Mouse (Mus musculus) kidney, adult 11 months (tissue): Measurements from ENCODE around the gene Dnase2a.

Experiments used
- DNase-seq: peaks from one replicate; pipeline ENCODE4 v3.0.0; 2022

Dnase2a gene

DNA sequence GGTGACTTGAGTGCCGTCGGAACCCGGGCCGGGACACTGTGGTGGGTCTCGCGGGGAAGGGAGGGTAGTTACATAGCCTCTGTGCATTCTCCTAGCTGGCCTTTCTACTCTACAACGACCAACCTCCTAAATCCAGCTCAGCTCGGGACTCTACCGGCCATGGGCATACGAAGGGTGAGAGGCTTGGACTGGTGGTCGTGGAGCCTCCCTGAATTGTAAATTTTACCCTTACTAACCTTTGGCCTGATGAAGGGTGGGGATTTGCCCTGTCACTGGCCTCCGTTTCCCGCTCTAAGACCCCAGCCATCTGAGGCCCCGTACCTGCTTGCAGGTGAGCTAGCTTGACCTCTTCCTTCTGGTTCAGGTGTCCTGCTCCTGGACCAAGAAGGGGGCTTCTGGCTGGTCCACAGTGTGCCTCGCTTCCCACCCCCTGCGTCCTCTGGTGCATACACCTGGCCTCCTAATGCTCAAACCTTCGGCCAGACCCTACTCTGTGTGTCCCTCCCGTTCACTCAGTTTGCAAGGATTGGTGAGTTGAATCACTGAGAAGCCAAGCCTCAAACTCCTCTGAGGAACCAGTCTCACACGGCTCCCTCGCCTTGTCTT is 905 bp downstream of the Dnase2a start:
- DNase-seq: no peak

DNA sequence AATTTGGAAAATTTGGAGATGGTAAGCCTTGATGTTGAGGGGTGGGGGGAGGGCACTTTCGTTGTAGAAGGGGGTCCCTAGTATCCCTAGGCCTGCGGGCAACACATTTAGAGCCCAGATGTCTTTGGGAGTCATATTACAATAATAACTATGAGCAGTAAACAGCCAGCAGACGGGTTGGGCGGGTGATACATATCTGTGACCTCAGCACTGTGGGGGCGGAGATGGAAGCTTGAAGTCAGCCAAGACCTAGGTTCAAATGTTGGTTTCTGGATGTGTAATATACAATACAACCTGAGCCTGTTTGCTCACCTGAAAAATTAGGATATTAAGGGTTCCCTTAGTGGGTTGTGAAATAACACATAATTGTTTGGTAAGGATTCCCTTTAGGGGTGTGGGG is 1.6 kb downstream of the Dnase2a start:
- DNase-seq: no peak

DNA sequence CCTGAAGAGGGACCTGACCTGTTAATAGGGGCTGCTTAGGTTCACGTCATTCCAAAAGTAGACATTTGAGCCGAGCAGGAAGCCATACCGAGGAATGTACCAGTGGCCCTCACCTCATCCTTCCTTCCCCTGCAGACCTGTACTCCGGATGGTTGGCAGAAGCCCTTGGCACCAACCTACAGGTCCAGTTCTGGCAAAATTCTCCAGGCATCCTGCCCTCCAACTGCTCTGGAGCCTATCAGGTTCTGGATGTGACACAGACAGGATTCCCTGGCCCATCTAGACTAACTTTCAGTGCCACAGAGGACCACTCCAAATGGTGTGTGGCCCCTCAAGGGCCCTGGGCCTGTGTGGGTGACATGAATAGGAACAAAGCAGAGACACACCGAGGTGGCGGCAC is 2.2 kb downstream of the Dnase2a start:
- DNase-seq: no peak

DNA sequence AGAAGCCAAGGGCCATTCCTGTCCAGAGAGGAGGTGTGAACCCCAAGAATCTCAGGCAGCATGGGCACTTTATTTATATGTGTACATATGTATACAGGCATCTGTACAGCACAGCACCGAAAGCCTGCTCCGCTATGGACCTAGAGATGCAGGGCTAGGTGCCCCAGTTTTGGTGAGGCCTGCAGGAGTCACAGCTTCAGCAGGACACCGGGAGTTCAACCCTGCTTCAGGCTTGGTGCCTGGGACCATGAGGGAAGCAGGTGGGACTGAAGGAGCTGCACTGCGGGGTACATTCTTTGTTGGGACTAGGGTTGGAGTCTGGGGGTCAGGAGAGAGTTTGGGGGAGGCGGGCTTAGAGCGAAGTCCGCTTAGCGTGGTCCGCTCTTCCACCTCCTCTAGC is 3.5 kb downstream of the Dnase2a start:
- DNase-seq: no peak

- DNase-seq: no peak
Measured at GRCm38 (mm10) chr8:84912391-84912790, 4.0 kb downstream of the Dnase2a start.

GRCm38 (mm10) chr8:84912895-84913501 is 4.6 kb downstream of the Dnase2a start:
- DNase-seq: peak; percentile 83

DNA sequence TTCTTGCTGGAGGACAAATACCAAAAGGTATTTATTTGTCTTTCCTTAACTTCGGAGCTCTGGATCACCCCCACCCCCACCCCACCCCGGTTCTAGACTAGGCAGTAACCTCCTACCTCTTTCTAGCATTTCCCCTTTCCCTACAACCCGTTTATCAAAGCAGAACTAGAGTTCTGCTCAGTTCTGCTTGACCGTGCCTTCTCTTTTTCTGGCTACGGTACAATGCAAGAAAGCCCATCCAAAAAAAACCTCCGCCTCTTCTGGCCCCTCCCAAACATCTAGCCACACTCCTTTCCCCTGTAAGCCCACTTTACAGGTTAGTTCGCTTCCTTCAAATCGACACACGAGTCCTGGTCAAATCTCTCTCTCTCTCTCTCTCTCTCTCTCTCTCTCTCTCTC is 5.1 kb downstream of the Dnase2a start:
- no peak for DNase-seq

- no peak for DNase-seq
Measured at GRCm38 (mm10) chr8:84913960-84914359, 5.6 kb downstream of the Dnase2a start.

DNA sequence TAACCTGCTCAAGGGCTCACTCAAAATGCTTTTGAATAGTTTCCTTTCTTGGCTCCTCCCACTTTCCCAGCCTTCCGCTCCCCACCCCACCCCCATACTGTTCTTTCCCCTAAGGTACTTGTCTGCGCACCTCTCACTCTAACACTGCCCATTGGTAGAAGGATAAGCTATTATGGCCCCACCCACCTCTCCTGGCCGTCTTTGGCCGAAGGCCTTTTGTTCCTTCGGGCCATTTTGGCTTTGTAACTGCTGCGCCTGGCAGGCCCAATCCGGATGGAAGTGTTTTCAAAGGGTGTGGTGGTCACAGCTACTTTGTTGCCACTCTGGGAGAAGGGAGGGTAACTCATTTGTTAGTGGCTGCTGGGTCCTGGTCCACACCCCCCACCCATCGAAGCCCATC is 6.9 kb downstream of the Dnase2a start:
- DNase-seq: no peak

- DNase-seq: no peak
Measured at GRCm38 (mm10) chr8:84917781-84918180, 9.4 kb downstream of the Dnase2a start.

- no peak for DNase-seq
Measured at GRCm38 (mm10) chr8:84918646-84919045, 10.3 kb downstream of the Dnase2a start.

GRCm38 (mm10) chr8:84921596-84921995 is 13.2 kb downstream of the Dnase2a start:
- no peak for DNase-seq

DNA sequence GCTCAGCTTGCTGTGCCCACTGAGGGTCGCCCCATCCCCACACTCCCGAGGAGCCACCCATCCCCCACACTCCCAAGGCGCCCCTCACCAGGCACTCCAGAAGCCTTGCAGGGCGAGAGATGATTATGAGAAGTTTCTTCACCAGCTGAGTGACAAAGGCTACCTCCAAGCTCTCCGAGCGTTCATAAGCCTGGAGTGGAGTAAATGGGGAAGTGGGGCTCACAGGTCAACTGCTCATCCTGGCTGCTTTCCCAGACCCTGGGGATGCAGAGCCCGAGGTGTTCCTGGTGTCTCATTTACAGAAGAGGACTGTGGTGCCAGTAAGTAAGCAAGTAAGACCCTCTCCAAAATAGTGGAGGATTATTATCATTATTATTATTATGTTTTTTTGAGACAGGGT is 17.2 kb downstream of the Dnase2a start:
- DNase-seq: no peak

DNA sequence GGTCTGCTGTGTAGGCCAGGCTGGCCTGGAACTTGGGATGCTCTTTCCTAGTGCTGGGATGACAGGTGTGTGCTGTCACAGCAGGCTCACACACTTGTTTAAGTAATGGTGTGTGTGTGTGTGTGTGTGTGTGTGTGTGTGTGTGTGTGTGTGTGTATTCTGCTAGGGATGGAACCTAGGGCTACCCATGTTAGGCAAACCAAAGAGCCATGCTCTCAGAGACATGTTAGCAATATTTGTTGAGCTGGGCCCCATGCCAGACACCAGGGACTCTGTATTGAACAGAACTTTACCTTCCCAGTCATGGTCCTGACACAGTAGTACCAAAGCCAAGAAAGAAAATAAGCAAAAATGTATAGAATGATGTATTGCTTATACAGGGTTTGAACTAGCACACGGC is 19.2 kb downstream of the Dnase2a start:
- DNase-seq: no peak

DNA sequence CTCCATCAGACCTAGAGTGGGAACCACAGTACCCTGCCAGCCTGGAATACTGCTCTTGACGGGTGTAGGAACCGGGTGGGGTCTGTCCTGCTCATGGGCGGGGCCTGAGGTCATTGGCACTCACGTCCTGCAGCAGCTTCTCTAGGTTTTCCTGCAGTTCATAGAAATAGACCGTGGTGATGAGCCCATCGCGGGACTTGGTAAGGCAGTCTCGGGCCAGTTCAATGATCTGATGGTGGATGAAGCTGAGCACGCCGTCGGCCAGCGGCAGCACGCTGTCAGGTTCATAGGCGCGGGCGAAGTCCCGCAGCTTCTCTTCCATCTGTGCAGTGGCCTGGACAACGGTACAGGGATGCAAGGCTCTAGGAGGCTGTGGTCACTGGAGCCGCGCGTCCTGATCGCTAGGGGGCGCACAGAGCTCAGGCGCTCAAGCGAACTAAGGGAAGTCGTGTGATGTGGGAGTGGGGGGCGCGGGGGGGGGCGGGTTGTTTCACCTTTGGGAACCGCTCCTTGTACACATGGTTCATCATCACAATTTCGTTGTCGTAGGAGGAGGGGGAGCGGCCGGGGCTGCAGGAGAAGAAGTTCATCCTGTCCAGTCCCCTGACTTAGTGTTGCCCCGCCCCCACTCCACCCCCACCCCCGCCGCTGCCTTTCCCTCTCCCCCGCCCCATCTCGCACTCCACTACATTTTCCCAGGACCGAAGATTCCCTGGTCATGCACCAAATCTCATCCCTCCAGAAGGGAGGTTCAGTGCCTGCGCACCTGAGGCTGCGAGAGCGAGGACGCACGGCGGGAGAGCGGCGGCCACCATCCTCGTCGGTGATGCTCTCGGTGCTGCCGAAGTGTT is 20.3 kb downstream of the Dnase2a start:
- DNase-seq: peak; percentile 48

DNA sequence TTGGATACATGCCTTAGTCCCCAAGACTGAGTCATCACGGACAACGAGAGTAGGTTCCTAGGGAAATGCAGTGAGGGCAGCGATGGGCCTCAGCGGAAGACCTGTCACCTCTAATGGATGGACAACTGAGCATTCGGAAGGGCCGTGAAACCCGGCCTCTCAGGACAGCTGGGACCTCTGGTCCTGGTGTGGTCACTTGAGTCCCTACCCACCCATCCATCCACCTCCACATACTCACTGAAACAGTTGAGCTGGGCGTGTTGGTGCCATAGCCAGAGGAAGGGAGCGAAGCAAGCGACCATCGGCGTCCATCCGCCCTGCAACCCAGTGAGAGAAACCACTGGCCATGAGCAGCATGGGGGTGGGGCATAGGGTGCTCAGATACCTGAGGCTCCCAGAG is 22.2 kb downstream of the Dnase2a start:
- DNase-seq: no peak

DNA sequence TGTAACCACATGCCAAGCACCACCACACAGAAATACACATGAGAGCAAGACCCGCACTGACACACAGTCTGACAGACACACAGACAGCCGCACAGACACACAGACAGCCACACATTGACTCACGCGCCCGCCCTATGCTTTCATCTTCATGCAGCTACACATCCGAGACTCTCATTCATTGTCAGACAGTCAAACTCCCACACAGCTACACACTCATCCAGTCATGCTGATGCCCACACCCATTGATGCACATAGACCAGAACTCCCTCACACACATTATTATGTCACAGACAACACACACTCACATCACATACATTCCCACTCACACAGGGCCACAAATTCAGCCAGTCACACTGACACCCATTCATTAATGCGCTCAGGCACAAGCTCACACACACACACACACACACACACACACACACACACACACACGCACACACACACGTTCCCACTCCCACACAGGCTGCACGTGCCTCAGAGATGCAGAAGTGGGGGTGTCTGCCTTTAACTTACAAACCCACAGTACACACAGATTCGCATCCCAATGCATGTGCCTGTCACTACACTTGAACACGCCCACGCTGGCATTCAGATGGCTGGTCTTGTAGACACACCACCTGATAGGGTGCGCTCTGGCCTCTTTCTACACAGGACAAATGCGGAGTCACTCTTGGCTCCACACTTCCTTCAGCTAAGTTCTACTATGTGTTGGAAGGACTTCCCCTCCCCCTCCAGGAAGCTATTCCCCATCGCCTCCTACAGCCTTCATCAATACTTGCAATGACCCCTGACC is 25.6 kb downstream of the Dnase2a start:
- DNase-seq: no peak

DNA sequence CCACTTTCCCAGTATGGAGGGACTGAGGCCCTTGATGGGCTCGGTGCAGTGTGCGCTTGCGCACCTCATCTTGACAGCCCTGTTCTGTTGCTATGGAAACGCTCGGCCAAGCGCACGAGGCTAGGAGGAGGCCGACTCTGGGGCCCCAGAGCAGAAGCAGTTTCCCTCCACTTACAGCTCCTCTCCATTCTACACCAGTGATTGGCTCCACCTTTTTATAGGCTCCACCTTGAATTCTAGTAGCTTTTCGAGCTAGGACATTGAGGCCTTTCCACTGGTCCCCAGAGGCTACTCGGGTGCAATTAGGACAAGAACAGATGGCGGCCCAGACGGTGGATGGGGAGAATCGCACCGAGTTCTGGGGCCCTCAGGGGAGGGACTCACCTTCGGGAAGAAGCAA is 26.5 kb downstream of the Dnase2a start:
- DNase-seq: no peak

DNA sequence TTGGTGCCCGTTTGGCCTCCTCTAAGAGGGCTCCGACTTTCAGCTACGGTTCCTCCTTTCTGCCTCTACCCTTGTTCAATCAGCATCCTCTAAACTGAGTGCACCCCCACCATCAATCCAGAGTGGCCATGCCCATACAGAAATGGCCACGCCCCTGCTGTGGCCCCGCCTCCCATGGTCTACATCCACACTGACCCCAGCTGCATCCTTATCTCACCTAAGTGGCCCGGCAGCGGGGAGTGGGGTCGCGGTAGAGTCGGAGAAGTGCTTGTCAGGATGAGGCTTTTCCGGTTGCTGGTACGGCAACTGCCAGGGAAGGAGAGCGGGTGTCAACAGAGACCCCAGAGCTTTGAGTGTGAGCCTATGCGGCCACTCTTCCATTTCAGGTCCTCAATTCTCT is 27.1 kb downstream of the Dnase2a start:
- DNase-seq: no peak

DNA sequence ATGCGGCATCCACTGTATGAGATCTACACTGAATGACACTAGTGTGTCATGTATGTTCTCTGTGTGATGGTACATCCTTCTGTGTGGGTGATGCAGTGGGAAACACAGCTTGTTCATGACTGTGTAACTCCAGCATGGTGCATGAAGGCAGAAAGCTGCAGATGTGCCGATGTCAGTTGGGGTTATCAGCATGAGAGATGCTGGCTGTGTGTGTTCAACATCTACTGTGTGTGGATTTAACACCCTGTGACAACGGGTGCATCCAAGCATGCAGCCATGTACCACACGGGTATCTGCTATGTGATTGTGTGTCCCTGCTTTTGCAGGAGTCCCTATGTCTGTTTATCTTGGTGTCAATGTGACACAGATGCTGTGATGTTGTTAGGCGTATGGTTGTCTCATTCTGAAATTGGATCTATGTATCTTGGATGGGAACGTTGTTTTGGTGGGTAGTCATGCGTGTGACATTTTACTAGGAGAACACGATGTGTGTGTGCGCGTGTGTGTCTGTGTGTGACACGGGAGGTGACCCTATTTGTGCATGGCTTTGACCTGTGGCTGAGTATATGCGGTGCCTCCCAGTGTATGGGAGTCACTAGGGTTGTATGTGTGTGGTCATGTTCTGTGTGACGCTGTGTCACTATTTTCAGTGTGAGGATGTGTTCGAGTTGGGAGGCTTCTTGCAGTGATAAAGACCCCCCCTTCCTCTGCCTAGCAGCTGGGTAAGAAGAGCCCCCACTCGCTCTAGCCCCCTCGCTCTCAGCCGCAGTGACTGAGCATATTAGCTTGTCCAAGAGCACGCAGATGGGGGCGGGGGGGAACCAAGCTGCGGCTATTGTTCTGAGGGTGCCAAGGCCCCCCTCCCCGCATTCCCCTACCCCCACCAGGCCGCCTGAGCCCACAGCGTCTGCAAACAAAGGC is 27.9 kb downstream of the Dnase2a start:
- DNase-seq: no peak

GRCm38 (mm10) chr8:84936962-84937546 is 28.7 kb downstream of the Dnase2a start, which contains the start of gene Mast1:
Gene Mast1, minus strand, starts transcription at chr8:84937359.
- DNase-seq: no peak
